15 mouse cellular contexts compared by ENCODE assay signal in the genomic region with DNA sequence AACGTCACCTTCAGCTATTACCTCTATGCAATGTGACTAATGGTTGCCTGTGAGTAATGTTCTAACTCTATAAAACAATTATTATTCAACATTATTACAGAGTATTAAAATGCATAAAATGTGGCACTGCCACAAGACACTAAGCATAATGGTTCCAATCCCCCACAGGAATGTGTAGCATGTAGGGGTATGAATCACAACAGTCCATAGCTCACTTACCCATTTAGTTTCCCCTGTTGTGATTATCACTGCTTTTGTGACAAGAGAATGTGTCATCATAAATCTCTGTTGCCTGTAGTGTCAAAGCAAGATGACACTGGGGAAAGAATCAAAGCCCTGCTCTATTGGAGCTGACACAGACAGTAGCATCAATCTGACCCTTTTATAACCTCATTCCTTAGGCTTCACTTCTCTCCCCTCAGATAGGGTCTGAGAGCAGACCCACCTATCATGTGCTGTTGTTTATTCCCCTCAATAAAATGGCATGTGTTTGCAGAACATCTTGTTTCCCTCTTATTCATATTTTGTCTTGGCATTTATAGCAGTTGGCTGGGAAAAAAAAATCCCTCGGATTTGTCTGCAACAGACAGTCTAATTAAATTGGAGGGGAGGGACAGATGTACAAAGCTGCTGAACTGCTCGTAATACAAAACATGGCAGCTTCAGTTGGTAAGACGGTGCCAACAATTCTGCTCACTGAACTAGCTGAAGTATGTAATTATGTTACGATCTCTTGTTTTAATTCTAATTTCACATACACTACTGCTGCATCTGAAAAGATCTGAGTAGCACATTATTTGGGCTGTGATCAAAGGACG.
DNase-seq lines count a peak whose midpoint lies in the region; ATAC-seq and TF ChIP-seq lines count a peak whose summit lies in the region.
"Had no signal": no experiment of that assay in that cellular context is flagged by ENCODE, and none has a peak within 500 bp of the region (broad histone marks: within the 10 kb centered on the region; RNA-seq: fewer than 3 reads in every experiment).

No protein-coding gene starts in this region.

- no peak for TF ChIP-seq CTCF in cortical plate, adult 2 months (IDR thresholded peaks at IDR 0.05; ENCODE audit: extremely low read depth, insufficient read depth, low read length)

- DNase-seq in hindbrain, embryonic 14.5 days (ENCODE audit: low spot score), result peak; percentile 41
- DNase-seq in layer of hippocampus, adult 8-10 months (ENCODE audit: low spot score in 2 of 2), result peak; percentile 18 to 21
- DNase-seq in embryo, embryonic 11 days, result no peak
- no peak for DNase-seq in testis, postnatal 10 days (ENCODE audit: low spot score)
- no peak for DNase-seq in right cerebral cortex, postnatal 36 days (ENCODE audit: low spot score in 2 of 2)
- DNase-seq: cerebellum, adult 18-20 months; heart, adult 2 months; heart, postnatal 10 days; kidney, postnatal 36 days; right cerebral cortex, postnatal 14 days had no signal

- H3K36me3 ChIP-seq in hindbrain, embryonic 14.5 days (replicated peaks; ENCODE audit: control insufficient read depth, insufficient read depth), result no peaks in the 10 kb centered on the region
- no peaks in the 10 kb centered on the region for H3K36me3 ChIP-seq in hindbrain, embryonic 12.5 days
- no peaks in the 10 kb centered on the region for H3K36me3 ChIP-seq in neural tube, embryonic 14.5 days (ENCODE audit: control insufficient read depth, insufficient read depth, low read length)

- no peak overlapping the region for H3K4me2 ChIP-seq in hindbrain, embryonic 14.5 days (replicated peaks)
- H3K4me2 ChIP-seq in hindbrain, embryonic 12.5 days (replicated peaks), result no peak overlapping the region
- no peak overlapping the region for H3K4me2 ChIP-seq in neural tube, embryonic 14.5 days (ENCODE audit: low read depth, low read length)
- H3K4me2 ChIP-seq: liver, embryonic 11.5 days had no signal

- no peak overlapping the region for H3K9ac ChIP-seq in hindbrain, embryonic 14.5 days
- H3K9ac ChIP-seq in hindbrain, embryonic 12.5 days, result no peak overlapping the region
- no peak overlapping the region for H3K9ac ChIP-seq in neural tube, embryonic 14.5 days (replicated peaks; ENCODE audit: low read depth, low read length)

- peak overlapping the region; percentile 27; the same call in 1 of the 2 replicates for H3K27ac ChIP-seq in hindbrain, embryonic 14.5 days
- H3K27ac ChIP-seq in hindbrain, embryonic 12.5 days, result no peak overlapping the region
- peak overlapping the region; percentile 65; the same call in 1 of the 2 replicates for H3K27ac ChIP-seq in cortical plate, adult 2 months (ENCODE audit: insufficient read depth, low read length)
- no peak overlapping the region for H3K27ac ChIP-seq in neural tube, embryonic 14.5 days (ENCODE audit: low read depth, low read length)
- H3K27ac ChIP-seq: heart, adult 2 months had no signal

- TF ChIP-seq POLR2A in cortical plate, adult 2 months (IDR thresholded peaks at IDR 0.05; ENCODE audit: extremely low read depth, insufficient read depth, low read length), result no peak

- H3K9me3 ChIP-seq in hindbrain, embryonic 14.5 days (ENCODE audit: control insufficient read depth, low read length), result no peaks in the 10 kb centered on the region
- no peaks in the 10 kb centered on the region for H3K9me3 ChIP-seq in hindbrain, embryonic 12.5 days (replicated peaks)
- no peaks in the 10 kb centered on the region for H3K9me3 ChIP-seq in neural tube, embryonic 14.5 days (ENCODE audit: control insufficient read depth, low read length)

- no peak overlapping the region for H3K4me3 ChIP-seq in hindbrain, embryonic 14.5 days (replicated peaks; ENCODE audit: low read length)
- H3K4me3 ChIP-seq in hindbrain, embryonic 12.5 days, result no peak overlapping the region
- H3K4me3 ChIP-seq in cortical plate, adult 2 months (ENCODE audit: insufficient read depth, low read length), result no peak overlapping the region
- H3K4me3 ChIP-seq in neural tube, embryonic 14.5 days (ENCODE audit: low read depth, low read length), result no peak overlapping the region
- H3K4me3 ChIP-seq: heart, adult 2 months had no signal

- no peak for ATAC-seq in hindbrain, embryonic 14.5 days (ENCODE audit: low FRiP score)
- ATAC-seq in hindbrain, embryonic 12.5 days (ENCODE audit: low FRiP score), result no peak
- ATAC-seq in neural tube, embryonic 14.5 days (ENCODE audit: low read depth), result peak; percentile 89
- ATAC-seq: intestine, postnatal 0 days had no signal

- 55% methylated on average over 6 of the region's 6 CpGs for WGBS in hindbrain, embryonic 14.5 days
- 77% methylated on average over 6 of the region's 6 CpGs for WGBS in hindbrain, embryonic 12.5 days
- WGBS in neural tube, embryonic 14.5 days, result 45% methylated on average over 6 of the region's 6 CpGs

- H3K27me3 ChIP-seq in hindbrain, embryonic 14.5 days (ENCODE audit: control insufficient read depth, insufficient read depth, low read length), result no peaks in the 10 kb centered on the region
- H3K27me3 ChIP-seq in hindbrain, embryonic 12.5 days, result no peaks in the 10 kb centered on the region
- H3K27me3 ChIP-seq in neural tube, embryonic 14.5 days (ENCODE audit: control insufficient read depth, insufficient read depth, low read length), result no peaks in the 10 kb centered on the region

- 0 out of 2 replicates have a peak, but pooled peaks cover 5% of the 10 kb centered on the region for H3K4me1 ChIP-seq in hindbrain, embryonic 14.5 days (replicated peaks; ENCODE audit: control insufficient read depth, insufficient read depth, low read length)
- H3K4me1 ChIP-seq in hindbrain, embryonic 12.5 days, result no peaks in the 10 kb centered on the region
- H3K4me1 ChIP-seq in cortical plate, adult 2 months (ENCODE audit: control insufficient read depth, insufficient read depth, low read length), result no peaks in the 10 kb centered on the region
- no peaks in the 10 kb centered on the region for H3K4me1 ChIP-seq in neural tube, embryonic 14.5 days (ENCODE audit: control insufficient read depth, insufficient read depth, low read length)

Comparison
In these comparisons a context has a peak if more than half of its experiments do, and no peak if none do; other contexts are left out.
1. H3K27ac ChIP-seq: peak in hindbrain, embryonic 14.5 days (single experiment) and cortical plate, adult 2 months (single experiment); none in hindbrain, embryonic 12.5 days (single experiment) and neural tube, embryonic 14.5 days (single experiment).
2. DNase-seq: peak in hindbrain, embryonic 14.5 days (single experiment) and layer of hippocampus, adult 8-10 months (2 of 2); none in embryo, embryonic 11 days (single experiment), testis, postnatal 10 days (single experiment) and right cerebral cortex, postnatal 36 days (0 of 2).